Mouse (Mus musculus) ES-Bruce4 (cell line): ENCODE measurements around the gene Abcd2. TPM values are rescaled to one million over a fixed set of nuclear protein-coding genes. Genes with fewer than 3 reads are reported as not detected.
A peak's percentile ranks its signal among the peaks of the same experiment; 100 is the strongest.

Experiments
- H3K27ac ChIP-seq: 2 replicates; pipeline ENCODE4 v1.5.1; 2012; ENCODE audit warnings: low read length, inconsistent platforms; ENCODE audit not compliant: insufficient read depth
- H3K27me3 ChIP-seq: 2 replicates; pipeline ENCODE4 v1.6.1; 2012; ENCODE audit warnings: mild to moderate bottlenecking, low read length, inconsistent platforms; ENCODE audit not compliant: control insufficient read depth, poor library complexity, insufficient read depth, severe bottlenecking
- H3K36me3 ChIP-seq: 2 replicates; pipeline ENCODE4 v1.6.1; 2012; ENCODE audit warnings: inconsistent platforms, mild to moderate bottlenecking, low read length, moderate library complexity; ENCODE audit not compliant: control insufficient read depth, poor library complexity, insufficient read depth, severe bottlenecking
- H3K4me1 ChIP-seq: one replicate; pipeline ENCODE4 v1.8.1; 2011; ENCODE audit warnings: low read length; ENCODE audit not compliant: control insufficient read depth, insufficient read depth
- H3K4me3 ChIP-seq: 2 replicates; pipeline ENCODE4 v1.5.1; 2011; ENCODE audit warnings: low read depth, mild to moderate bottlenecking, low read length
- H3K9ac ChIP-seq: 2 replicates; pipeline ENCODE4 v1.6.1; 2012; ENCODE audit warnings: low read depth, mild to moderate bottlenecking, inconsistent platforms; ENCODE audit not compliant: poor library complexity, severe bottlenecking
- H3K9me3 ChIP-seq: replicated peaks from 2 replicates; pipeline ENCODE4 v1.6.1; 2012; ENCODE audit warnings: mild to moderate bottlenecking, low read length, inconsistent platforms; ENCODE audit not compliant: control insufficient read depth, poor library complexity, insufficient read depth, severe bottlenecking
- CTCF ChIP-seq: IDR thresholded peaks from one replicate; pipeline ENCODE4 v1.8.1; 2011; ENCODE audit warnings: low read depth, low read length
- EP300 ChIP-seq: IDR thresholded peaks from 2 replicates; pipeline ENCODE4 v1.6.1; 2011; ENCODE audit warnings: low read depth, low read length; ENCODE audit not compliant: insufficient read depth
- POLR2A ChIP-seq: IDR thresholded peaks from one replicate; pipeline ENCODE4 v1.8.1; 2011; ENCODE audit warnings: low read length; ENCODE audit not compliant: insufficient read depth
- polyA plus RNA-seq: library from polyadenylated mRNA; stranded (reverse); fragments of >200 nt; gene quantifications from 2 replicates; pipeline ENCODE4 v1.2.4, GENCODE M21; 2011; ENCODE audit warnings: low read depth; ENCODE audit not compliant: missing spikeins, insufficient read depth, insufficient read length

Abcd2 gene
- polyA plus RNA-seq, 1 experiment = not detected

- H3K27me3 ChIP-seq = no peaks in the 10 kb centered on the region
- TF ChIP-seq POLR2A = no peak
- H3K9me3 ChIP-seq = no peaks in the 10 kb centered on the region
- no peak overlapping the region for H3K9ac ChIP-seq
- no peak overlapping the region for H3K27ac ChIP-seq
- H3K36me3 ChIP-seq = no peaks in the 10 kb centered on the region
- H3K4me3 ChIP-seq = no peak overlapping the region
- no peaks in the 10 kb centered on the region for H3K4me1 ChIP-seq
Observed at GRCm38 (mm10) chr15:91200833-91201232, 9.2 kb upstream of the Abcd2 start.

GRCm38 (mm10) chr15:91199256-91199905 is 7.8 kb upstream of the Abcd2 start, which contains the start of gene CN725425:
CN725425 (plus strand) TSS chr15:91199494.
- H3K4me1 ChIP-seq = no peaks in the 10 kb centered on the region
- peak within 1 kb of the TSS; percentile 70 for H3K4me3 ChIP-seq
- no peaks in the 10 kb centered on the region for H3K27me3 ChIP-seq
- no peaks in the 10 kb centered on the region for H3K9me3 ChIP-seq
- H3K27ac ChIP-seq = no peak within 1 kb of the TSS
- no peaks in the 10 kb centered on the region for H3K36me3 ChIP-seq
- H3K9ac ChIP-seq = no peak within 1 kb of the TSS
- no peak for TF ChIP-seq POLR2A
- TF ChIP-seq EP300 = no peak
- no peak for TF ChIP-seq CTCF

GRCm38 (mm10) chr15:91192223-91192598 is 612 bp upstream of the Abcd2 start:
- H3K27me3 ChIP-seq = no peaks in the 10 kb centered on the region
- TF ChIP-seq POLR2A (no peak), EP300 (no peak), CTCF (no peak)
- no peaks in the 10 kb centered on the region for H3K36me3 ChIP-seq
- H3K4me1 ChIP-seq = no peaks in the 10 kb centered on the region
- no peaks in the 10 kb centered on the region for H3K9me3 ChIP-seq
- 0 out of 2 replicates have a peak overlapping the region, but pooled peaks have one; percentile 40 for H3K9ac ChIP-seq
- H3K27ac ChIP-seq = no peak overlapping the region
- H3K4me3 ChIP-seq = no peak overlapping the region

GRCm38 (mm10) chr15:91190519-91191207 is 936 bp downstream of the Abcd2 start:
- Histone ChIP-seq H3K36me3 (no peaks in the 10 kb centered on the region), H3K27me3 (no peaks in the 10 kb centered on the region), H3K9ac (no peak overlapping the region), H3K4me1 (no peaks in the 10 kb centered on the region), H3K27ac (no peak overlapping the region), H3K9me3 (no peaks in the 10 kb centered on the region), H3K4me3 (no peak overlapping the region)
- TF ChIP-seq CTCF (no peak), POLR2A (no peak), EP300 (no peak)

GRCm38 (mm10) chr15:91190026-91190425 is 1.6 kb downstream of the Abcd2 start:
- no peak for TF ChIP-seq POLR2A
- no peak for TF ChIP-seq CTCF
- TF ChIP-seq EP300 = no peak
- Histone ChIP-seq H3K9ac (no peak overlapping the region), H3K4me1 (no peaks in the 10 kb centered on the region), H3K9me3 (no peaks in the 10 kb centered on the region), H3K4me3 (no peak overlapping the region), H3K36me3 (no peaks in the 10 kb centered on the region), H3K27ac (no peak overlapping the region), H3K27me3 (no peaks in the 10 kb centered on the region)

GRCm38 (mm10) chr15:91186358-91186757 is 5.2 kb downstream of the Abcd2 start:
- Histone ChIP-seq H3K27me3 (no peaks in the 10 kb centered on the region), H3K4me1 (no peaks in the 10 kb centered on the region), H3K4me3 (no peak overlapping the region), H3K36me3 (no peaks in the 10 kb centered on the region), H3K27ac (no peak overlapping the region), H3K9me3 (no peaks in the 10 kb centered on the region), H3K9ac (no peak overlapping the region)
- no peak for TF ChIP-seq EP300
- TF ChIP-seq POLR2A = no peak
- TF ChIP-seq CTCF = no peak
